Mouse (Mus musculus): ENCODE data around the gene 9230110F15Rik. TPM values are rescaled to one million over a fixed set of nuclear protein-coding genes. Genes with fewer than 3 reads are reported as not detected.
"Not testable (repeated sequence)": the region's sequence is repeated elsewhere in the genome, so short reads cannot be mapped to it uniquely, and the experiment has no call there.

The 9230110F15Rik gene
- total RNA-seq (2015; ENCODE audit: low replicate concordance) (not detected in 2 replicates), total RNA-seq (2017; ENCODE audit: low replicate concordance) (0.17 TPM in 1 of 2 replicates, not detected in the other)

DNA sequence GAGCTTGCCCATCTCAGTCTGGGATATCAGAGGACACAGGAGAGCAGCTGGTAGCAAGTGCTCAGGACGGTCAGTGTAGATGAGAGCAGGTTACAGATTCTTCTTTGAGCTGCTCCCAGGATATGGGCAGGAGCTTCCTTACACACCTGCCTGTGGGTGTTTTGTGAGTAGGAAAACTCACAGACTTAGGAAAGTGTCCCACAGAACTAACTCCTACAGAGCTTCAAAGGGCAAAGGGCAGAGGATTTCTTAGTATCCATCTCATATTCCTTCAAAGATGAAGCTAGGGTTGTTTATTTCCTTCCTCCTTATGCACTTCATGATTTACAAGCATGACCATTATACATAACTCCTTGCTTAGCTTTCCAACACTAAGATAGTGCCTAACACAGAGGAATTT is at the start of gene 9230110F15Rik:
TSS of gene 9230110F15Rik (minus strand) at position 101 of the 400 bp plus-strand sequence.
- ATAC-seq (replicated peaks; ENCODE audit: low FRiP score, poor library complexity, severe bottlenecking) = no peak

- not testable (repeated sequence) for ATAC-seq (replicated peaks; ENCODE audit: low FRiP score, poor library complexity, severe bottlenecking)
Measured at GRCm38 (mm10) chr9:35893112-35893511, 49.2 kb upstream of the 9230110F15Rik start.

DNA sequence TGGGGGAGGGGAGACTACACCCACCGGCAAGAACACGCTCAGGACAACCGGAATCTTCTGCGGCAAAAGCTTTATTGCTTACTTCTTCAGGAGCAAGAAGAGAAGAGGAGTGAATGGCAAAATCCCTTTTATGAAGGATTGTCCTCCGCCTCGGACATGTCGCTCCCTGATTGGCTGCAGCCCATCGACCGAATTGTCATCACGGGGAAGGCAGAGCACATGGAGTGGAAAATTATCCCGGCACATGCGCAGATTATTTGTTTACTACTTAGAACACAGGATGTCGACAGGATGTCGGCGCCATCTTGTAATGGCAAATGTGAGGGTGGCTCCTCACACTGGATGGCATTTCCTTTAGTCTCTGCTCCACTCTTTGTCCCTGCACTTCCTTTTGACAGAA is 26.1 kb downstream of the 9230110F15Rik start:
- not testable (repeated sequence) for ATAC-seq (replicated peaks; ENCODE audit: low FRiP score, poor library complexity, severe bottlenecking)

DNA sequence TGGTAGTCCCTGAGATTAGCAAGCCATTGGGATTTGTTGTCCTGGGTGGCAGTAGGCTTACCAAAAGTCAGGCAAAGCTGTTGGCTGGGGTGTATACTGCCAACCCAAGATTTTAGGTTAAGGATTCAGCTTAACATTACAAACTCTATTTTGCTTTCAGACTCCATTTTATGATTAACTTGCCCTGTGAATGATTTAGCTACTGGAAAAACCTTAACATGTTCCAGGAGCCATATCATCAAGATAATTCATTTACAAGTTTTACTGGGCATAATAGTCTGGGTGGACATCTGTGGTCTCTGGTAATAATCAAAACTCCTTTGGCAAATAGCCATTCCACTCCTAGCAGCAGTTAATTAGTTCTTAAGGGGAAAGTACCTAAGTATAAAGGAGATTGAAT is 45.8 kb downstream of the 9230110F15Rik start:
- ATAC-seq (replicated peaks; ENCODE audit: low FRiP score, poor library complexity, severe bottlenecking) = no peak

GRCm38 (mm10) chr9:35790001-35790400 is 53.9 kb downstream of the 9230110F15Rik start, which contains the start of the genes Gm27235 and D730048I06Rik:
Gene Gm27235 (minus strand): TSS chr9:35790101.
Gene D730048I06Rik (minus strand): TSS chr9:35790112.
- no peak for ATAC-seq (replicated peaks; ENCODE audit: low FRiP score, poor library complexity, severe bottlenecking)

Other genes starting within 250 kb of the 9230110F15Rik start
- not detected in 2 replicates for gene Pate4, start 232.2 kb downstream of the 9230110F15Rik start, total RNA-seq (2015; ENCODE audit: low replicate concordance)
- gene Pate4, start 232.2 kb downstream of the 9230110F15Rik start, total RNA-seq (2017; ENCODE audit: low replicate concordance) = not detected in 2 replicates
- not detected in 2 replicates for gene Pate3, start 195.9 kb downstream of the 9230110F15Rik start, total RNA-seq (2015; ENCODE audit: low replicate concordance)
- not detected in 2 replicates for gene Pate3, start 195.9 kb downstream of the 9230110F15Rik start, total RNA-seq (2017; ENCODE audit: low replicate concordance)
- not detected in 2 replicates for gene Pate1, start 156.8 kb downstream of the 9230110F15Rik start, total RNA-seq (2015; ENCODE audit: low replicate concordance)
- not detected in 2 replicates for gene Pate1, start 156.8 kb downstream of the 9230110F15Rik start, total RNA-seq (2017; ENCODE audit: low replicate concordance)
- gene Gm17677, start 103.1 kb downstream of the 9230110F15Rik start, total RNA-seq (2015; ENCODE audit: low replicate concordance) = not detected in 2 replicates
- gene Gm17677, start 103.1 kb downstream of the 9230110F15Rik start, total RNA-seq (2017; ENCODE audit: low replicate concordance) = not detected in 2 replicates
- gene Gm17727, start 66.0 kb downstream of the 9230110F15Rik start, total RNA-seq (2015; ENCODE audit: low replicate concordance) = not detected in 2 replicates
- gene Gm17727, start 66.0 kb downstream of the 9230110F15Rik start, total RNA-seq (2017; ENCODE audit: low replicate concordance) = not detected in 2 replicates
- gene Gm27235, start 54.0 kb downstream of the 9230110F15Rik start, total RNA-seq (2015; ENCODE audit: low replicate concordance) = not detected in 2 replicates
- not detected in 2 replicates for gene Gm27235, start 54.0 kb downstream of the 9230110F15Rik start, total RNA-seq (2017; ENCODE audit: low replicate concordance)
- not detected in 2 replicates for gene D730048I06Rik, start 54.0 kb downstream of the 9230110F15Rik start, total RNA-seq (2015; ENCODE audit: low replicate concordance)
- not detected in 2 replicates for gene D730048I06Rik, start 54.0 kb downstream of the 9230110F15Rik start, total RNA-seq (2017; ENCODE audit: low replicate concordance)
- gene 9230113P08Rik, start 64.3 kb upstream of the 9230110F15Rik start, total RNA-seq (2015; ENCODE audit: low replicate concordance) = not detected in 2 replicates
- gene 9230113P08Rik, start 64.3 kb upstream of the 9230110F15Rik start, total RNA-seq (2017; ENCODE audit: low replicate concordance) = not detected in 2 replicates